Mouse (Mus musculus): ENCODE results near the gene Rnase12.

Gene Rnase12

GRCm38 (mm10) chr14:51083805-51084204 is 26.3 kb upstream of the Rnase12 start:
- no peak for DNase-seq

- peak; percentile 59 for DNase-seq
These were observed 25.4 kb upstream of the Rnase12 start for GRCm38 (mm10) chr14:51082599-51083581.

GRCm38 (mm10) chr14:51081035-51081434 is 23.6 kb upstream of the Rnase12 start:
- DNase-seq = no peak

DNA sequence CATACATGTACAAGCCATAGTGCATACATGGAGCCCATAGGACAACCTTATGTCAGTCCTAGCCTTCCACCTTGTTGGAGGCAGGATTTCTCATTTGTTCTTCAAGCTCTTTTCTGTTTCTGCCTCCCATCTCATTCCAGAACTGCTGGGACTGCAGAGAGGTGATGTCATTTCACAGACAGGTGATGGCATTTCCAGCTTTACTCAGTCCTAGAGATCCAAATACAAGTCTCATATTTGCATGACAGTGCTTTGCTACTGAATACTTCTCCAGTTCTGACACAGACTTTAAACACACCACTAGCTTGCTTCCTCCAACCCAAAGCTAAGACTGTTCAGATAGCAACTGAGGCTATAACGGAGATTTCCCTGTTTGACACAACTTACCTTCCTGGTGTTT is 21.7 kb upstream of the Rnase12 start:
- no peak for DNase-seq

- no peak for DNase-seq
These were observed 16.9 kb upstream of the Rnase12 start, which contains the start of gene Olfr750 for GRCm38 (mm10) chr14:51074335-51074734. Olfr750 (minus strand) TSS chr14:51074435.

DNA sequence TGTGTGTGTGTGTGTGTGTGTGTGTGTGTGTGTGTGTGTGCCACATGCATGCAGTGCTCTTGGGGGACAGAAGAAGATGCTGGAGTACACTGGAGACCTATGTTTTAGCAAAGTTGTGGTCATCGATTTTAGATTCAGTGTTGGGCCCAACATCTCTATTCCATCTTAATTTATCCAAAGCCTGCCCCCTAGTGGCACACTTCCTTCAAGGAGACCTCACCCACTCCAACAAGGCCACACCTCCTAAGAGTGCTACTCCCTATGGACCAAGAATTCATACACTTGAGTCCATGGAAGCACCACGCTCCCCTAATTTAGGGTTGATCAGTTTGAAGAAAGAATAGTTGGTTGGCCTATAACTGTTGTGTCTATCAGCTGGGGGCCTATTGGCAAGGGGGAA is 12.2 kb upstream of the Rnase12 start:
- DNase-seq = no peak

DNA sequence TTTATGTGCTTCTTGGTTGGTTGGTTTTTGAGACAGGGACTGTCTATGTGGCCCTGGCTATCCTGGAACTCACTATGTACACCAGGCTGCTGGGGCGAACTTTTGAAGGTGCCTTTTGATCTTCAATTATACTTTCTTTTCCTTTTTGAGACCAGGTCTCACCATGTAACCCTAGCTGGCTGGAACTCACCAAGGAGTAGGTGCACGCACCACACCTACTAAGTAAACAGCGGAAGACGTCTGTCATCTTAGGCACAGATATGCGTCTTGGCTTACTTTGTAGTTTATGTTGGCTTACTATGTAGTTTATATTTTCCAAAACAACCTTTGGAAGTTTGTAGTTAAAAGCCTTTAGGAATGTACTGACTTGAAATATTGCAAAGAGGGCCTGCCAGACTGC is 11.5 kb upstream of the Rnase12 start:
- no peak for DNase-seq

DNA sequence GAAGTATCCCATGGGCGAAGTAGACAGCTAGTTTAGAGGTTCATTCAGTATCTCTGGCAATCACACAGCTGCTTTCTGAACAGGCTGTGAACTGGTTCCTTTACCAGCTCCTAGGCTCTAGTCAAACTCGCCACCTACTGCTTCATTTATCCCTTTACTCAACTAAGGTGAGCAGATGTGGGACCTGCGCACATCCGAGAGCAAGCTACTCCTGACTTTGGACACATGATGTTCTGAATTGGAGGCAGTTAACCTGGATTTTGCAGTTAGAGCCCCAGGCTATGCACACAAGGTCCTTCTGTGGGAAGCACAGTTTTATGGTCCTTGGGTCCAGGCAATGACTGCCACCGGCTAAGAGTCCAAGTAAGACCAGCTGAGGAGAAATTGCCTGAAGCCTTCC is 3.3 kb upstream of the Rnase12 start:
- DNase-seq = no peak

- no peak for DNase-seq
These were observed 2.9 kb downstream of the Rnase12 start for GRCm38 (mm10) chr14:51054243-51055237.

GRCm38 (mm10) chr14:51053176-51053575 is 4.3 kb downstream of the Rnase12 start:
- DNase-seq = no peak

DNA sequence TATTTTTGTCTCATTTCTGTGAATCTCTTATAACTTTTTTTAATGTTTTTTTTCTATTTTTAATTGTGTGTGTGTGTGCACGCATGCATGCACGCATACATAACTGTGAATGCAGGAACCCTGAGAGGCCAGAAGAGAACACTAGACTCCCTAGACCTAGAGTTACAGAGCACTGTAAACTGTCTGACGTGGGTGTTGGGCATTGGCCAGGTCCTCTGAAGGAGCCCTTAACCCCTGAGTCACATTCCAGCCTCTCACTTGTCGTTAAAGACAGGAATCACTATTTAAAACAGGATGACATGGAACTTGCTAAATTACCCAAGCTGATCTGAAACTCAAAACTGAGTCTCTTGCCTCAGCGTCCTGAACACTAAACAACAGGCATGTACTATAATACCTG is 5.5 kb downstream of the Rnase12 start:
- DNase-seq = no peak

- no peak for DNase-seq
These were observed 7.4 kb downstream of the Rnase12 start, which contains the start of gene Rnase11 for GRCm38 (mm10) chr14:51050063-51050462. Rnase11 (minus strand) TSS chr14:51050163.

DNA sequence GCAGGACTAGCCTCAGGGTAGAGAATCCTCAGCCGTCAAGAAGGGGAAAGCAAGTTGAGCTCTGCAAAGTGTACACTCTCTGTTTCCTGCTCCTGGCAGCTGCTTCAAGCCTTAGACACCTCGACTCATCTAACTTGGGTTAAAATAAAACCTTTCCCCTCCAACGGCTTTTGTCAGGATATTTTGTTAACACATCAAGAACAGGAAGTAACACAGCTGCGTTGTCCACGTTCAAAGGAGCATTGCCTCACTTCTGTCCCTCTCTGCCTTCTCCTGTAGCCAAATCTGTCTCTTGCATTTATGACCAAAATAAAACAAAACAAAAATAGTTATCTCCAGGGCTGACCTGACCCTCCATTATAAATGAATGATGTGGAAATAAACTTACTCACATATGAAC is 9.6 kb downstream of the Rnase12 start:
- no peak for DNase-seq

DNA sequence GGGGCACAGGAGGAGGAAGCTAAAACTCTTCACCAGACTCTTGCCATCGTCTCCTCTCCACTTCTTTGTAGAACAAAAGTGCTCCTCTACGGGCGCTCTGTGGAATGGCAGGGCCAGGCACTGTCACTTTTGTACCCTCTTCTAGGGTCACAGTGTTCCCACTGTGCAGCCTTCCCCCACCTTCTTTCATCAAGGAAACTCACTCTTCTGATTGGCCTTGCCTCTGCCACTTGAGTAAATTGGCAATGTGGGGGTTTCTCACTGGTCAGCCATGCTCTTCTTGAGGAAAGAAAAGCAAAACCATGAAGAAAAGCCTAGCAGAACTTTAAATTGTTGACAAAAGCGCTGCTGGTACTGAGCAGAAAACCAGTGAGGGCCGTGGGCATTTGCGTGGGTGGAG is 15.7 kb downstream of the Rnase12 start, which contains the start of gene Rnase9:
Gene Rnase9, minus strand, starts transcription at position 101 of the 400 bp plus-strand sequence.
- DNase-seq = no peak

- no peak for DNase-seq
These were observed 21.2 kb downstream of the Rnase12 start for GRCm38 (mm10) chr14:51036214-51036613.

- no peak for DNase-seq
These were observed 22.3 kb downstream of the Rnase12 start for GRCm38 (mm10) chr14:51035206-51035605.

DNA sequence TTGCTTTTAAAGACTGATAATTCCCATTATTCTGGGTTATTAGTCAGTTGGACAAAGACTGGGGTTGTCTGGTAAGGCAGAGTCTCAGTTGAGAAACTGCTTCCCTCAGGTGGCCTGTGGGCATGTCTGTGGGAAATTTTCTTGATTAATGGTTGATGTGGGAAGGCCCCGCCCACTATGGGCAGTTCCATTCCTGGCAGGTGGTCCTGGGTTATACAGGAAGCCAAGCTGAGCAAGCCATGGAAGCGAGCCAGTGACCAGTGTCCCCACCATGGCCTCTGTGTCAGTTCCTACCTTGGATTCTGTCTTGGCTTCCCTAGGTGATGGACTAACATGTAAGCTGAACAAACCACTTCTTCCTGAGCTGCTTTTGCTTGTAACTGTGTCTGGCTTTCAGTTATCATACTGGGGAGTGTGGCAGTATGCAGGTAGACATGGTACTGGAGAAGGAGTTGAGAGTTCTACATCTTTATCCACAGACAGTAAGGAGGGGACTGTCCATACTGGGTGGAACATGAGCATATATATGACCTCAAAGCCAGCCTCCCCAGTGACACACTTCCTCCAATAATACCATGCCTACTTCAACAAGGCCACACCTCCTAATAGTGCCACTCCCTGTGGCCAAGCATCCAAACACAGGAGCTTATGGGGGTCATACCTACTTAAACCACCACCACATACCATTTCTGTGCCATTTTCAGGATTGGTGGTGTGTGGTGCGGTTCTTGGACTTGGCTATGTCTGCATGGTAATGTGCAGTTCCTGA is 29.9 kb downstream of the Rnase12 start:
- DNase-seq = peak; percentile 7

DNA sequence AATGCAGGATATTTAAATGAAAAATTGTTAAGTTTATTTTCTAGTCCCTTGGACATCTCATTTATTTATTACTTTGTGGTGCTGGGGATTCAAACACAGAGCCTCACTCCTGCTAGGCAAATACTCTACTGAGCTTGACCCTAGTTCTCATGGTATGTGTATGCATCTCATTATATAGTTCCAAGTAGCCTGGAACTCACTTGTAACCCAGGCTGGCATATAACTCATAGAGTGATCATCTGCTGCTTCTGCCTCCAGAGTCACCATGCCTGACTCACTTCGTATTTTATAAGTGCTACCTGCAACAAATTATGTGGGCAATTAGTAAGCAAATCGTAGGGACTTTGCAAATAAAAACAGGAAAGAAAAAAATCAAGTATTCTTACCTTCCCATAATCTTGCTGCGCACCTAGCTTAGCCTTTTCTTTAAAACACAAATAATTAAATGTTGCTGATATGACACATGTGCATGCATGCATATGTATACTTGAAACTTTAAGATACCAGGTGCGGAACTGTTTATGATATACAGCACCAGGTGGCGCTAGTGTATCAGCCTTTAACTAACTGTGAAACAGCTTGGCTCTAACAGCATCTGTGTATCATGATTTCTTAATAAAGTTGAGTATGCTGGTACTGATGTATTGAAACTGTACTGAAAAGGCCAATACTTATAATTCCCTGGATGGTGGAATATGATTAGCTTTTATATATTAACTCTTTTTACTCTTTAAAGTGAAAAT is 30.9 kb downstream of the Rnase12 start:
- peak; percentile 58 for DNase-seq

- no peak for DNase-seq
These were observed 32.6 kb downstream of the Rnase12 start for GRCm38 (mm10) chr14:51024820-51025219.

GRCm38 (mm10) chr14:51023457-51023856 is 34.0 kb downstream of the Rnase12 start:
- DNase-seq = no peak

DNA sequence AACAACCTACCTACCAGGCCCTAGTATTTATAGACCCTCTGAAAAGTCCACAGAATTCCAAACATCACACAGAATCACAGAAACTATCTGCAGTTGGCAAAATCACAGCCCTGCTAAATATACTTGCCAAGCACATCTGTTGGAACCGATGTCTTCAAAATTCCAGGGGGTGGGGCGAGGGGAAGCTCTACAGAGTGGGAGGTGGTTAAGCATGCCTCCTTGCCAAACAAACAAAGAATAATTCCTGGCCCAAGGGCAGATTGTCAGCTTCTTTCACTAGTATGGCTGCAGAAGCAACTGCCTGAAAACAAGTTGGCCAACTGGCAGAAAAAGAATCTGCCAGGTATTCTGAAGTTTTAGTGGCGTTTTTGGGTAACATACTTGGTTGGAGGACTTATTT is 40.2 kb downstream of the Rnase12 start:
- no peak for DNase-seq

DNA sequence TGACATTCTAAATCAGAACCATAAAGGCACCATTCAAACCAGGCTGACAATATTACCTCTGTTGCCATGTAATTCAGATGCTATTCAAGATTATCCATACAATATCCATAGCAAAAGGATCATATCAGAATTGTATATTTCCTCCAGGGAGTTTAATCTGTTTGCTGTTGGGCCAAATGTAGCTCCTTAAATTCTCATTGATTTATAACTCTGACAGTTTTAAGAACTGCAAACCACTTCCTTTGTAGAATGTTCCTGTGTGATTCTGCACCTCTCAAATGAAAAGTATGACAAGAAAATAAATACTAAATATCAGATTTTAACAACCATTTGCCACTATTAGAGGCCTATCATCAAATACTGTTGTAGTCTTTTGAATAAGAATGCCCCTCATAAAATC is 41.7 kb downstream of the Rnase12 start:
- no peak for DNase-seq

Measured in cerebellum, adult 9-11 months (tissue).